Mouse (Mus musculus) embryo, embryonic 11.5 days (tissue): Measurements from ENCODE around the gene Fbxl8.

Source experiments
- DNase-seq: peaks from one replicate; pipeline ENCODE4 v3.0.0-alpha.2; 2012; ENCODE audit warnings: low read depth, low spot score

Fbxl8 gene

DNA sequence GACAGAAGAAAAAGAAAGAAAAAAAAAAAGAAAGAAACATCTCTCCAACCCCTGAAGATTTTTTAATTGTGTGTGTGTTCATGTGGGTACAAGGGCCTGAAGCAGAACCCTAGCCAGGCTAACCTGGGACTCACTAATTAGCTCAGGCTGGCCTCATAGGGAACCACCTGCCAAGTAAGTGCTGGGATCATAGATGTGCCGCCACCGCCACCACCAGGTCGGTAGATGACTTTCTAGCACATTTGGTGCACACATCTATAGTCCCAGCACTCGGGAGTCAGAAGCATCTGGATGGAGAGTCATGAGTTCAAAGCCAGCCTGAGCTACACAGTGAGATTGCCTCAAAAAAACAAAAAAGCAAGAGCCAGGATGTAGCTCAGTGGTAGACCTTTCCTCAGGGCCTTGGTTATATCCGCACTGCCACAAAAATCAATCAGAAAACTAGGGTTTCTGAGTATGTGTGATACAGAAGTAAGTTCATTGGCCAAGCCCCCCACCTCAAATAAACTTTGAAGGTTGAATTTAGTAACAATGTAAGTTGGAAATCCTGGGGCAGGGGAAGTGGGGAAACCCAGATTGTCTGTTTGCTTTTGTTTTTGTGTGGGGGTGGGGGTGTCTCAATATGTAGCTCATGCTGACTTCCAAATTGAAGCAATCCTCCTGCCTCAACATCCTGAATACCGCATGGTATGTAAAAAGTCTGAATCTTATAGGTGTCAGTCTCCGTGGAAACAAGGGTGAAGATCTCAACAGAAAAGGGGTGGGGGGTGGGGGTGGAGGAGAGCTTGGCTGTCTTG, 6.9 kb upstream of the Fbxl8 start:
- DNase-seq = no peak

DNA sequence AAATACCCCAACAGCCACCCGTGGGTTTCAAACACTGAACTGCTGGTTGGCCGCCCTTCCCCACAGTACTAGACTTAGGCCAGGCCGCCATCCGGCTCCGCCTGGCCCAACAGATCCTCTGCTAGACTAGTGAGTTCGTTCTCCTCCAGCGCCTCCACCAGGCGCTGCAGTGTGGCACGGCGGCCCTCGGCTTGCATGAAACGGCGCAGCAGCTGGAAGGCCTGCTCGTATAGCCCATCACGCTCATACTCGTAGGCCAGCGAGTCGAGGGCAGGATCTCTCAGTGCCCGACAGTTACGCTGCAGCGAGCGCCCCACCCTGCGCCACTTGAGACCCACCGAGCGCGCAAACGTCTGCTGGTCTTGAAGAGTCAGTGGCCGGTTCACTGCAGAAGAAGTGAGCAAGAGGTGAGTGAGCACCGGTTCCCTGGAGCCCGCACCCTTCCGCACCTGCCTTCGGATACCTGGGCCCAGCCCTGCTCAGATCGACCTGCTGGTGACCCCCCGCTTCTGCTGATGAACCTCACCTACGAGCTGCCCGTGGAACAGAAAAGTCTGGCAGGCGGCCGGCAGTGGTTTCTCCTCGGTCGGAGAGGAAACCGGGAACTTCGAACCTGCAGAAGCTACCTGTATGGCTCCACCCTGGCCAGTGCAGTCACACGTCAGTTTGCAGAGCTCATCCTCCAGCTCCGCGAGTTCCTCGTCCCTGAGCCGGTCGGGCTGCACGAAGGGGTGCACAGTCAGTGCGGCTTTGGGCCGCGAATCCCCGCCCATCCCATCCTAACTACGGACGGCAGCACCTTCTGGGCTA, 5.3 kb upstream of the Fbxl8 start:
- no peak for DNase-seq

- no peak for DNase-seq
Measured at GRCm38 (mm10) chr8:105259721-105260320, 4.6 kb upstream of the Fbxl8 start.

DNA sequence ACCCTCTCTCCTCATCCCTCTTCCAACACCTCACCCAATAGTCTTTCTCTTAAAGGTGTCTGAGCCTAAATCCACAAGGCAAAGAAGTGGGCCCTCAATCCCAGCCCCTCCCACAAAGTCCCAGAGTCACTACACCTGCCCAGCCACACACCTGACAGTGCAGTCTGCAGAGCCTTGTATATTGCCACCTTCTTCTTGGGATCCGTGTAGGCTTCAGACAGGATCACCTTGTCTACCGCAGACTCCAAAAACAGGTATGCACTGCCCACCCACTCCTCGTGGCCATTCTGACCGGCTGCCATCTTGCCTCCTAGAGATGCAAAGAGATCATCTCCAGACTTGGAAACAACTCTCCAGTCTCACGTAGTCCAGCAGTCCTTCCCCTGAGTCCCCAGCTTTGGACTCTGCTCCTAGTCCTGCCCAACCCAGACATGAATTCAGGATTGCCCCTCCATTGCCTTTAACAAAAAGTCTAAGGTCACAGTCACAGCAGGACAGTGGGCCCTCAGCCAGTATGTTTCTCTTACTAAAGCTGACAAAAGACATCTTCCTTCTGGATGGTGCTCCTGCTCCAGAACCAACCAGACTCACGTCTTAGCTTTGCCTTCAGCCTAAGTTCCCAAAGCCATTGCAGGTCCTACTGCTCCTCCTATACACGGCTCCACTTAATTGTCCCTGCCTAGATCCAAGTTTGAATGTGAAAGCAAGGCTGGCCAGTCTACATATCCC, 3.9 kb upstream of the Fbxl8 start:
- DNase-seq = no peak

- no peak for DNase-seq
Measured at GRCm38 (mm10) chr8:105261326-105261980, 3.0 kb upstream of the Fbxl8 start.

GRCm38 (mm10) chr8:105263244-105263912, 1.1 kb upstream of the Fbxl8 start:
- DNase-seq = no peak

- DNase-seq = no peak
Measured at GRCm38 (mm10) chr8:105265128-105265527, 680 bp downstream of the Fbxl8 start.

GRCm38 (mm10) chr8:105266775-105267174, 2.3 kb downstream of the Fbxl8 start:
- DNase-seq = no peak

- no peak for DNase-seq
Measured at GRCm38 (mm10) chr8:105268342-105269074, 4.1 kb downstream of the Fbxl8 start.

DNA sequence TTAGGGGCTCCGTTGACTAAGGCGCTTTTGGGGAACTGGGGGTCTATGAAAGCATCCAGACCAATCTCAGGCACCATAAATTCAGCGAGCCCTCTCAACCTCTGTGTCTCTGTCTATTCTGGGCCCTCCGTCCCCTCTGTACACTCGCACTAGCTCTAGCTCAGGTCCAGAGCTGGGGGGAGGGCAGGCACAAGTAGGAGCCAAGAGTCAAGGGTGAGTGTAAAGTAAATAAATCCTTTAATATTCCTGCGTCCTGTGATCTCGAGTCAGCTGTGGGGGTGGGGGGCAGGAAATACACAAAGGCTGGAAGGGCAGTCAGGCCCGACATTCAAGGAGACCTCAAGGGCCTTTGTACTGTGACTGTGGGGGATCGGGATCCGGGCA, 4.6 kb downstream of the Fbxl8 start:
- DNase-seq = no peak

DNA sequence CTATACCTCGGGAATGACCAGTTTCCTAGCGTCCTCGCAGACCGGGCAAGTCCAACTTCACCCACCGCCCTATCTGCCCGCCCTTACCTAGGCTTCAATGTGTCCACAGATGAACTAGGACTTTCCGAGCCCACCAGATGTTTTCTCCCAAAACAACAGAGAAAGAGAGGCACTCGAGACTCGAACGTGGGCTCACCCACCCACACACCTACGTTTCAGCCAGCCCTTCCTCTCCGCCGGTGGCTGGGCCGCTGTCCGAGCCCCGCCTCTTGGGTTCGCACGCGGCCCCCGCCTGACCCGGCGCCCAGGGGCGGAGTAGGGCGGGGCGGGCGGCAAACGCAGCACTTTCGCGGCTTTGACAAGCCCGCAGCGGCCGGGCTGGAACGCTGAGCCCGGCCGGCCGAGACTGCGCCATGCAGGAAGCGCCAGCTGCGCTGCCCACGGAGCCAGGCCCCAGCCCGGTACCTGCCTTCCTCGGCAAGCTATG, 5.1 kb downstream of the Fbxl8 start, which contains the start of gene Hsf4:
Gene Hsf4, plus strand, starts transcription at position 341 of the 487 bp plus-strand sequence.
- no peak for DNase-seq

GRCm38 (mm10) chr8:105270101-105270915, 5.9 kb downstream of the Fbxl8 start:
- no peak for DNase-seq

DNA sequence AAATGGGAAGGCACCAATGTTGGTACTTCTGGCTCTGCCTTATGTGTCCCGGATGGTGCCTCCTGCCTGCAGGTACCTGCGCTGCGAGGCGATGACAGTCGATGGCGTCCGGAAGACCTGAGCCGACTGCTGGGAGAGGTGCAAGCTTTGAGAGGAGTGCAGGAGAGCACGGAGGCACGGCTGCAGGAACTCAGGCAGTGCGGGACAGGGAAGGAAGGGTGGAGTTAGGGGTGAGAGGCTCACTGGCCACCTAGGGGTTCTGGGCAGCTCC, 6.4 kb downstream of the Fbxl8 start:
- no peak for DNase-seq

DNA sequence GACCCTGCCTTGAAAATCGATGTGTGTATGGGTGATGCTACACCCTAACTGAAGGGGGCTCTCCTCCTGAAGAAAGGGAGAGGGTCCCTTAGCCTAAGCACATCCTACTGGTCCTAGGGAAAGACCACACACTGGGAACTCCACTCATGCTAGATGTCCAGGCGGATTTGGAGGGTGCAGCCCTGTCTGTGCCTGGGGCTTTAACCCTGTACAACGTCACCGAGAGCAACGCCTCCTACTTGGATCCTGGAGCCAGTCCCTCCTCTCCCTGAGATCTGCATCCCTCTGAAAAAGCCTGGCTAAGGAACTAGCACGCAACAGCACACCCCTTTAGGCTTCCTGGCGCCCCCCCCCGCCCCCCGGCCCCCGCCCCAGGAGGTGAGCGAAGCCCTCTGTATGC, 10.9 kb downstream of the Fbxl8 start:
- no peak for DNase-seq

- DNase-seq = no peak
Measured at GRCm38 (mm10) chr8:105275840-105276239, 11.4 kb downstream of the Fbxl8 start, which contains the start of gene Nol3. Gene Nol3 (plus strand): TSS chr8:105276140.

DNA sequence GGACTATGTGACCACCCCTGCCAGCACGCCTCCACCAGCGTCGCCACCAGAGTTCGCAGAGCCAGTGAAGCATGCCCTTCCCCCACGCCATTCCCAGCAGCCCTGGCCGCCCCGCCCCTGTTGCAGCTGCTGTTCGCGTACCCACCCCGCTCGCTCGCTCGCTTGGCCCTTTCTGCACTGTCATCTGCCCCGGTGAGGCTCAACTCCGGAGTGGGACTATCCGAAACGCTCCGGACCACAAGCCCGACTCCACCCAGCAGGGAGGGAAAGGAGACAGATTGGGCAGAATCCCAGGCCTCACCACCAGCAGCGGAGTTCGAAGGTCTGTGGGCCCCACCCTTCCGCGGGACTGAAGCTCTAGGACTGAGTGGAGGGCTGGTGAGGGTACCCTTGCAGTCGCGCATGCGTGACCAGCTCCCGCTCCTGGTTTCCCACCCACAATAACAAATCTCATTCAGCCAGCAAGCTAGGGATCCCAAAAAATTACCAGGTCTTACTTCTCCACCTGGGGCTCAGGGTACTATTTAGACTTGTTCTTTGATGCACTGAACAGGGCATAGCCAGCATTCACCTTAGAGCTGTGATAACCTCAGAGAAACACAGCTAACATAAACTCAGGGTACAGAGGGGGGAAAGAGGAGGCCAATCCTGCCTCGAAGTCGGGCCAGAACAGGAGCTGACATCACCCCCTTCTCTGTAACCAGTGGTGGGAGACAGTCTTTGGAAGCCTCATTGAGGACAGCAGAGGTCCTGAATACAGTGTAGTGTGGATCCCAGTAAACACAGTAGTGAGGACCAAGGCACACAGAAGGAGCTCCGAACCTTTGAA, 12.1 kb downstream of the Fbxl8 start:
- DNase-seq = no peak

DNA sequence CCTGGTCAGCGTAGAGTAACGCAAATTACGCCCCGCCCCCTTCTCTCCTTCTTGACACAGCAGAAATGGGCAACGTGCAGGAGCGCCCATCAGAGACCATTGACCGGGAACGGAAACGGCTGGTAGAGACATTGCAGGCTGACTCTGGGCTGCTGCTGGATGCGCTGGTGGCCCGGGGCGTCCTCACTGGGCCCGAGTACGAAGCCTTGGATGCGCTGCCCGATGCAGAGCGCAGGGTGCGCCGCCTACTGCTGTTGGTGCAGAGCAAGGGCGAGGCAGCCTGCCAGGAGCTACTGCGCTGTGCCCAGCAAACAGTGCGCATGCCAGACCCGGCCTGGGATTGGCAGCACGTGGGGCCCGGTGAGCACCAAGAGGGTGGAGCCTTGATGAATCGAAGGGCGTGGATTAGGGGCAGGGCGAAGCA, 14.5 kb downstream of the Fbxl8 start:
- DNase-seq = no peak

GRCm38 (mm10) chr8:105280567-105280966, 16.1 kb downstream of the Fbxl8 start:
- no peak for DNase-seq
